Mouse (Mus musculus) small intestine, adult 2 months (tissue): ENCODE measurements around the gene Slain1. TPM values are rescaled to one million over a fixed set of nuclear protein-coding genes. Genes with fewer than 3 reads are reported as not detected.

Experiments
- H3K27ac ChIP-seq: fragments of 200-500 bp; 2 replicates; pipeline ENCODE4 v1.5.1; 2012; ENCODE audit warnings: low read depth, low read length, control low read depth, inconsistent platforms; ENCODE audit not compliant: insufficient read depth
- H3K27me3 ChIP-seq: fragments of 200-500 bp; 2 replicates; pipeline ENCODE4 v1.6.1; 2012; ENCODE audit warnings: mild to moderate bottlenecking, moderate library complexity, low read length, inconsistent platforms; ENCODE audit not compliant: control insufficient read depth, insufficient read depth
- H3K36me3 ChIP-seq: fragments of 200-500 bp; 2 replicates; pipeline ENCODE4 v1.6.1; 2012; ENCODE audit warnings: mild to moderate bottlenecking, low read length, control low read depth, inconsistent platforms; ENCODE audit not compliant: control insufficient read depth, insufficient read depth
- H3K4me1 ChIP-seq: fragments of 200-500 bp; 2 replicates; pipeline ENCODE4 v1.6.1; 2012; ENCODE audit warnings: low read length, inconsistent platforms, mixed read lengths; ENCODE audit not compliant: control insufficient read depth, insufficient read depth, insufficient read length
- H3K4me3 ChIP-seq: fragments of 200-500 bp; 2 replicates; pipeline ENCODE4 v1.5.1; 2012; ENCODE audit warnings: low read depth, mild to moderate bottlenecking, control low read depth, inconsistent platforms, low read length, moderate library complexity
- CTCF ChIP-seq: fragments of 200-500 bp; IDR thresholded peaks from 2 replicates; pipeline ENCODE4 v1.5.1; 2012; ENCODE audit warnings: low read depth, mild to moderate bottlenecking, control low read depth, inconsistent platforms, low read length, moderate library complexity, mixed read lengths; ENCODE audit not compliant: insufficient replicate concordance, insufficient read length; ENCODE audit errors: extremely low read depth
- POLR2A ChIP-seq: fragments of 200-500 bp; IDR thresholded peaks from 2 replicates; pipeline ENCODE4 v1.6.1; 2012; ENCODE audit warnings: low read depth, mild to moderate bottlenecking, control low read depth, inconsistent platforms, low read length, moderate library complexity
- WGBS: fragments of 180-500 bp; shearing (Covaris S2); methylation state at CpG from one replicate; pipeline ENCODE4 v1.1.7; 2018; 5-methylcytosine and 5-hydroxymethylcytosine counted together
- polyA plus RNA-seq: library from polyadenylated mRNA; depleted of rRNA; stranded (reverse); fragments of >200 nt; gene quantifications from 2 replicates; pipeline ENCODE4 v1.2.3, GENCODE M21; 2012

The Slain1 gene
- polyA plus RNA-seq, 1 experiment: 5.9 TPM

- H3K27ac ChIP-seq: no peak overlapping the region
- no peaks in the 10 kb centered on the region for H3K4me1 ChIP-seq
- no peak overlapping the region for H3K4me3 ChIP-seq
- H3K36me3 ChIP-seq: no peaks in the 10 kb centered on the region
- WGBS: 76% methylated on average over 7 of the region's 7 CpGs
- TF ChIP-seq CTCF (no peak), POLR2A (no peak)
- H3K27me3 ChIP-seq: no peaks in the 10 kb centered on the region
Observed at GRCm38 (mm10) chr14:103629639-103630364, 20.2 kb upstream of the Slain1 start.

- H3K36me3 ChIP-seq: no peaks in the 10 kb centered on the region
- no peak overlapping the region for H3K27ac ChIP-seq
- no peak overlapping the region for H3K4me3 ChIP-seq
- TF ChIP-seq POLR2A (no peak), CTCF (peak; percentile 24; the same call in 1 of the 2 replicates)
- 82% methylated on average over 8 of the region's 8 CpGs for whole genome bisulfite sequencing
- H3K4me1 ChIP-seq: no peaks in the 10 kb centered on the region
- H3K27me3 ChIP-seq: no peaks in the 10 kb centered on the region
Observed at GRCm38 (mm10) chr14:103630545-103630944, 19.5 kb upstream of the Slain1 start.

DNA sequence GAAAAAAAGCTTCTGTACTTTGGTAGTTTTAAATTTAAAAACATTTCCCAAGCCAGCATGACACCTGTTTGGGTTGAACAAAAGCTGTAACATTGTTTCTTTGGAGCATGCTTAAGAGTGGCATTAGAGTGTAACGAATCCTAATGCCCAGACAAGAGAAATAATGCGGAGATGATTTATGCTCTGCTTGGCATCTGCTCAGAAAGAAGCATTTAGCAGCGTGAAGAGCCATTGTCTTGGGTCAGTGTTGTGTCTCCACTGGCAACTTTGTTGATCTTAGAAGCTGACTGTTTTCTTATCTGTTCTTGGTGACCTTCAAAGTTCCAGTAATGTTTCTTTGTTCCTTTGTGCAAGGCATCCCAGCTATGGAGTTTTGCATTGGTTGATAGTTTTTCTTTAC, 6.1 kb upstream of the Slain1 start:
- Histone ChIP-seq H3K4me3 (no peak overlapping the region), H3K27ac (no peak overlapping the region), H3K4me1 (no peaks in the 10 kb centered on the region), H3K36me3 (no peaks in the 10 kb centered on the region), H3K27me3 (no peaks in the 10 kb centered on the region)
- TF ChIP-seq CTCF (no peak), POLR2A (no peak)
- WGBS: 71% methylated on average over 3 of the region's 3 CpGs

- Histone ChIP-seq H3K4me1 (peaks cover 7% of the 10 kb centered on the region), H3K27me3 (peaks cover 4% of the 10 kb centered on the region; the same call in 1 of the 2 replicates), H3K36me3 (no peaks in the 10 kb centered on the region), H3K27ac (no peak overlapping the region), H3K4me3 (no peak overlapping the region)
- no peak for TF ChIP-seq POLR2A
- no peak for TF ChIP-seq CTCF
- WGBS: 90% methylated on average over 2 of the region's 2 CpGs
Observed at GRCm38 (mm10) chr14:103647981-103648380, 2.0 kb upstream of the Slain1 start.

DNA sequence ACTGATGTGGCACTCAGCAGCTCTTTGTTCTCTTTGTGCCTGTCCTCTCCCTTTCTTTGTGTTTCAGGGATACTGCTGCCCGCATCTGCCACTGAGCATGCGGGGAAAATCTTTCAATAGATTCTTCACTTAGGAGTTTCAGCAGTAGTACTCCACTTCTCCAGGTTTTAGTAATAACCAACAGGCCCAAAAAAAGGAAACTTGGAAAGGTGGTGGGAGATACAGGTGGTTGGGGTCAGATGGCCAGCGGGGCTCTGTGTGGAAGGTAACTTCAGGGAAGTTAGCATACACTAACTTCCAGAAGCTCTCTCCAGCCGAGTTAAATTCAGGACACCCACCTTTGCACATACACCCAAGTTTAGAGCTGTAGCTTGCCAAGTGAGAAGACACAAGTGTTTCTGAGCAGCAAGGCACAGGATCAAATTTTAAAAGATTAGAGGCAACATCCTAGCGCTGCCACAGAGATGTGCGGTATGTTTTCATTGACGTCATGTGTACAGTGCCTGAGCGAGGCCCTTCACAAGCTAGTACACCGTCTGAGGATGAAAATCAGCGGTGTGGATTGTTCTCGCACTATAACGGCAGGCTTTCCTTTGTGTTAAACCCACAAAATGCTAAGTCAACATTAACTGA, 1.3 kb upstream of the Slain1 start:
- Histone ChIP-seq H3K4me1 (peaks cover 7% of the 10 kb centered on the region), H3K27ac (no peak overlapping the region), H3K27me3 (peaks cover 4% of the 10 kb centered on the region; the same call in 1 of the 2 replicates), H3K4me3 (no peak overlapping the region), H3K36me3 (no peaks in the 10 kb centered on the region)
- 34% methylated on average over 12 of the region's 12 CpGs for WGBS
- TF ChIP-seq POLR2A (no peak), CTCF (no peak)

GRCm38 (mm10) chr14:103649302-103649701, 726 bp upstream of the Slain1 start:
- 44% methylated on average over 4 of the region's 4 CpGs for WGBS

GRCm38 (mm10) chr14:103650413-103651101, 529 bp downstream of the Slain1 start:
- TF ChIP-seq POLR2A (no peak), CTCF (no peak)
- H3K4me1 ChIP-seq: peaks cover 7% of the 10 kb centered on the region
- H3K36me3 ChIP-seq: no peaks in the 10 kb centered on the region
- under 1% methylated on average over 67 of the region's 67 CpGs for WGBS
- peaks cover 4% of the 10 kb centered on the region; the same call in 1 of the 2 replicates for H3K27me3 ChIP-seq
- peak overlapping the region; percentile 60 for H3K27ac ChIP-seq
- H3K4me3 ChIP-seq: peak overlapping the region; percentile 95

More at GRCm38 (mm10) chr14:103649302-103649701, 726 bp upstream of the Slain1 start:
- H3K4me3 ChIP-seq: no peak overlapping the region
- peaks cover 7% of the 10 kb centered on the region for H3K4me1 ChIP-seq
- no peak for TF ChIP-seq CTCF
- TF ChIP-seq POLR2A: no peak
- H3K27ac ChIP-seq: no peak overlapping the region
- no peaks in the 10 kb centered on the region for H3K36me3 ChIP-seq
- peaks cover 4% of the 10 kb centered on the region; the same call in 1 of the 2 replicates for H3K27me3 ChIP-seq
